Mouse (Mus musculus) testis, postnatal 10 days (tissue): ENCODE data around the gene Vmn1r166.
"Not testable (repeated sequence)": the region's sequence is repeated elsewhere in the genome, so short reads cannot be mapped to it uniquely, and the experiment has no call there.

Experiments
- DNase-seq: peaks from one replicate; pipeline ENCODE4 v3.0.0; 2021; ENCODE audit warnings: low spot score

Vmn1r166 gene

DNA sequence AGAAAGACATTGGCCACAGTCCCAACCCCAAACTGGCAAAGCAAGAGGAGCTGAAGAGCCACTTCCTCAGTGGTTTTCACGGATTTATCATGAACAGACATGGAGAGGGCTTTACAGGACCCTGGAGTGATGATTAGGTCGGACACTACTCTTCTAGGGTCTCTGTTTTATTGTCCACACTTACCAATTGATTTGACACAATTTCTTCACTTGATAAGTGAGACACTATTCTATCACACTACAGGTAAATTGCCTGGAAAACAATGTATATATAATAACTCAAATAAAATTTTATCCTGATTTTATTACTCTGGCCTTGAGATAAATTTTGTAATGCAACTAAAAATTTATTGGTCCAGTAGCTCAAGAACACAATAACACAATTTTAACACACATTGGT, at the start of gene Vmn1r166:
Gene Vmn1r166, minus strand, starts transcription at position 101 of the 400 bp plus-strand sequence.
- DNase-seq, result not testable (repeated sequence)

DNA sequence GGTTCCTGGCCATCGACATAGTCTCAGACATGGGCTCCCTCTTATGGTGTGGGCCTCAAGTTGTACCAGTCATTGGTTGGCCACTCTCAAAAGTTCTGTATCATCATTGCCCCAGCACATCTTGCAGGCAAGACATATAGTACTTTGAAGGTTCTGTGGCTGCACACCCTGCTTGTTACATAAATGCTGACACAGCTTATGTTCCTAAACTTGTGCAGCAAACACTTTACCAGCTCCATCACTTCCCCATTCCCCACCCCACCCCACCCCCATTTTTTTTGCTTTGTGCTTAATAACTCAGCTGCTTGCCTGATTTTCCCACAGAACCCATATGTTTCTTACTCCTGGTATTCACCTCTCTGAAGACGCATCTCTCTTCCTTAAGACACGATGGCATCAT, 49.4 kb upstream of the Vmn1r166 start, which contains the start of gene Nlrp4e:
Gene Nlrp4e, plus strand, starts transcription at position 301 of the 400 bp plus-strand sequence.
- not testable (repeated sequence) for DNase-seq

DNA sequence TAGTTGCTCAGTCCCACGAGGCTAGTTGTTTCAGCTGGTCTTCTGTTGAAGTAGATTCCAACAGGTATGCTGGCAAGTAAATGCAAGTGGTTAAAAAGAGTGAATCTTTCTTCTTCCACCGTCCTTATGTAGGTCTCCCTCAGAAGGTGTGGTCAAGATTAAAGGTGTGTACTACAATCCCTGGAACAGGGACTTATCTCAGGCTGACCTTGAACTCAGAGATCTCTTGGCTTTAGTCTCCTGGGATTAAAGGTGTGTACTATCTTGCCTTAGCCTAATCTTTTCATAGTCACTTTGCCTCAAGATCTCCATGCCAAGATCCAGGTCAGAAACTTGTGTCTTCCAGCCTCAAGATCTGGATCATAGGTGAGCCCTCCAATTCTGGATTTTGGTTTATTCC, 27.3 kb upstream of the Vmn1r166 start, which contains the start of gene Gm6902:
Gene Gm6902, minus strand, starts transcription at position 101 of the 400 bp plus-strand sequence.
- DNase-seq, result not testable (repeated sequence)

DNA sequence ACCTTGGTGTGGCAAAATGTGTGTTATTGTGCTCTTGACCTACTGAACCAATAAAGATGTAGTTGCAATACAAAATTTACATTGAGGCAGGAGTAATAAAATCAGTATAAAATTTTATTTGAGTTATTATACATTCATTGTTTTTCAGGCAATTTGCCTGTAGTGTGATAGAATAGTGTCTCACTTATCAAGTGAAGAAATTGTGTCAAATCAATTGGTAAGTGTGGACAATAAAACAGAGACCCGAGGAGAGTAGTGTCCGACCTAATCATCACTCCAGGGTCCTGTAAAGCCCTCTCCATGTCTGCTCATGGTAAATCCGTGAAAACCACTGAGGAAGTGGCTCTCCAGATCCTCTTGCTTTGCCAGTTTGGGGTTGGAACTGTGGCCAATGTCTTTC, 34.5 kb downstream of the Vmn1r166 start, which contains the start of gene Vmn1r165:
Gene Vmn1r165, plus strand, starts transcription at position 301 of the 400 bp plus-strand sequence.
- DNase-seq, result not testable (repeated sequence)
